Mouse (Mus musculus): Measurements from ENCODE around the gene Fig4.

Gene Fig4

DNA sequence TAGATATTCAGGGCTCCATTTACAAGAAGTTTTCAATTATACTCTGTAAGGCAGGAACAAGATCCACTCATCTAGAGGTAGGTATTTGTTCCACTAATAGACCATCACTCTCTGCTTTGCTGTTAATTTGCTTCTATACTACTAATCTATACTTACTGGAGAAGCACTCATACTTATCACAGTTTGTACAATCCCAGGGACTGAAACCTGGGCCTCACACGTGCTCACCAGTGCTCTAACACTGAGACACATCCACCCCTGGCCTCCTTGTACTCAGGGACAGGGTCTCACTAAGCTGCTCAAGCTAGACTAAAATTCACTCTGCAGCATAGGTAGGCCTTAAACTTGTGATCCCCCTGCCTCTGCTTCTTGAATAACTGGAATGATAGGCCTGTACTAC is 41.8 kb downstream of the Fig4 start:
- DNase-seq (ENCODE audit: low spot score) = no peak

DNA sequence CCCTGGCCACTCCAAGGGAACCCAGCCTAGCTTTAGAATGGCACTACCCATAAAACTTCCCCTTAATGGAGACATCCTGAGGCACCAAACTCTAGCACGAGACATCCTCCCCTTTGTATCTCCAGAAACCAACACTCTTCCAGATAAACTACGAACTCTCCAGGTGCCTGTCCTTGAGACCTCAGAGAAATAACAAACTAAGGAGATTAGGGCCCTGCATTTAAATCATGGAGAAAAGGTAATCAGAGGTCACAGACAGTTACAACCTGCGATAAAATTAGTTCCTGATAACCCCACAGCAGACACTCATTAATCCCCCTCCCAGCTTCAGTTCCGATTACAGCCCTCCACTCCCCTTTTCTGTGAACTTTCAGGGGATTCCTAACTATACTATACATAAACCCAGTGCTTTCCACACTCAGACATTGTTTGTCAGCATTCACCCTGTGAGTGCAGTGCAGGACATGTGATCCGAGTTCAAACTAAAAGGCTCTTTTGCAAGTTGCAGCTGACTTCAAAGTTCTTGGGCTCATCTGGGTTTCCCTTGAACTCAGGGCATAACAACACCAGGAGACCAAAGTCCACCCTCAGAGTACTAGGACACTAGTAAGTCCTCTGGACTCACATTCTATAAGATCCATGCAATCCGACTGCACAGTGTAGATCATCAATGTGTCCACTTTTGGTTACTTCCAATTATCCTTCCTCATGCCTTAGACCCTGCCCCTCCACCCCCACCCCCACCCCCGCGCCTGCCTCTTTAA is 42.6 kb downstream of the Fig4 start:
- DNase-seq (ENCODE audit: low spot score) = no peak

DNA sequence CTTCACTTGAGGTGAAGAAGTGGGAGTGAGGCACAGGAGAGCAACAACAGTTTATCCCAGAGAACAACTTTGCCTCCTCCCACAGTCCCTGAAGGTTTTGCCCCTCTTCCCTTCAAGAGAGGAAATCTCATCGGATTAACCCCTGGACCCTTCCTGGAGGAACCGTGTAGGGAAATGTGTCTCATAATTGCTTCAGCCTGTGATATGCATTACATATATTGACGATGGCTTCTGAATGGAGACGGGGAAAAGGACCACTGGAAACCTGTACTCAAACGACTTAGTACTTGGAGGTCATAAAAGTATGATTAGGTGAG is 52.4 kb downstream of the Fig4 start:
- no peak for DNase-seq (ENCODE audit: low spot score)

DNA sequence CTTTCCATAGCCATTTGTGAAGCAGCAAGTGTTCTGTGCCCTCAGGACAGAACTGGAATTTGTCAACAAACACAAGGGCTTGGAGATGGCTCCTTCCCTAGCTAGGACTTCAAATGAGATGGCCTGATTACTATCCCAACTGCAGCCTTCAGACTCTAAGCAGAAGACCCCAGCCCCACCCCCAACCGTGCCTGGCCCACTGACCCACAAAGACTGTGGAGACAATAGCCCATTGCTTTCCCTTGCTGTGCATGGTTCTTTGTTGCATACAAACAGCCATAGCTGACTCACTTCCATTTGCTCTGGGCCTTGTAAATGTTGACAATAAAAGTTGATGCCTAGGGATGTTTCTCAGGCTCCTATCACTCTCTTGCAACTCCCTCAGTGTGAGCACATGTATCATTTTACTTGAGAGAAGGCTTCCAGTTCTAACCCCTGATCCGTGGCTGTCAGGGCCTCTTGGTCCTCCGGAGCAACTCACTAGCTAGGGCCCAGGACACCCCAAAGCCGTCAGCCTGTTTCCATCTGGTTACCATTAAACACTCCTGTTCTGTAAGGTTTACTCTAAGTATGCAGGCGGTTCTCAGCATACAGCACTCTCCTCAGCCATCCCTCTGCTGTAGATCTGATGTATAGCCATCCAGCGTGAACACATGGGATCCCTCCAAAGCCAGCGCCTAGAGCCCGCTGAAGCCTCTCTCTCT is 52.9 kb downstream of the Fig4 start:
- no peak for DNase-seq (ENCODE audit: low spot score)

DNA sequence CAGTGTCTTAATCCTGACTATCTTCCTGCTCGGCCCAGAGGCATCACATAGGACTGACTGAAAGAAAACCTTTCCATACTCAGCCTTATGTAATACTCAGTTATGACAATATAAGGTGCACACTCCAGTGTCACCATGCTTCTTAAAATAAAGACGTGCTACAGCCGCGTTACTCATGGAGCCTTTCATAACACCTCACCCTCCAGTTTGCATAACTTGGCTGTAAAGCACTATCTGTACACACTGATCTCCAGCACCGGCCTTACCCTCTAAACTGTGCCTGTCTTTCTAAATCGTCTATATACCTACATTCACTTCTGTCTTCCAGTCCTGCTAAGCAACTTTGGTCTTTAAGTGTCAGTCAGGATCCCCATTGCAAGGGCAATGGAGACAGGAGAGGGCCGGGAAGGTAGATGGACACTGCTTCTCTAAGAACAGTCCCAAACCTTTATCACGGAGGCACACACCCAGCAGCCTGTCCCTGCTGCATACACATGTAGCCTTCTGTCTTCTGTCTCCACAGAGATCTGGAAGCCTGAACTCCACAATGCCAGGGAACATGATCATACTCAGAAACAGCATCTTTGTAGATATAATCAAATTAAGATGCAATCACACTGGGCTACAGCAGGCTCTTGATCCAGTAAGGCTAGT is 53.9 kb downstream of the Fig4 start:
- no peak for DNase-seq (ENCODE audit: low spot score)

DNA sequence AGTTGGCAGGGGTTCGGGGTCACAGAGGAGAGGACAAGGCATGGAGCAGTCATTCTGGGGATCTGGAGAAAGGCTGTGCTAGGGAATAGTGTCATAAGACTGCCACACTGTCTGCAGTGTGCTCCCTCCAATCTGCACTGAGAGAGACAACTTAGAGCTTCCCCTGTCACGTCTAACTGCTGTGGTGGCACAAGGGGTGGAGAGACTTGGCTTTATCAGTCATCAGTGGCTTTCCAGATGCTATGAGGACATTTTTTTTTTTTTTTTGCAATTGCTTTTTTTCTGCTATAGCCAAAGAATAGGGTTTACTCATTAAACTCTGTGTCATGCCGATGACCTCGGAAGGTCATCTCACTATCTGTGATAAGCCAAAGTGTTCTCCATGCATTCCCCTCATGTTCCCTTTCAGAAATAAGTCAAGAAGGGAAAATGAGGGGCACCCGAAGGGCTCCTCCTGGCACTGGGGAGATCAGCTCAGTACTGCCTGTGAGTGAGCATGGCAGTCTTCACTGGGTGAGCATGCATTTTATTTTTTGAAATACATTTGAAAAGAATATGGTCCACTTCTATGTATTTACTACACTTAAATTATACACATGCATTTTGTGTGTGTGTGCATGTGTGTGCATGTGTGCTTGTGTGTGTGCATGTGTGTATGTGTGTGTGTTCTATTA is 55.1 kb downstream of the Fig4 start:
- no peak for DNase-seq (ENCODE audit: low spot score)

DNA sequence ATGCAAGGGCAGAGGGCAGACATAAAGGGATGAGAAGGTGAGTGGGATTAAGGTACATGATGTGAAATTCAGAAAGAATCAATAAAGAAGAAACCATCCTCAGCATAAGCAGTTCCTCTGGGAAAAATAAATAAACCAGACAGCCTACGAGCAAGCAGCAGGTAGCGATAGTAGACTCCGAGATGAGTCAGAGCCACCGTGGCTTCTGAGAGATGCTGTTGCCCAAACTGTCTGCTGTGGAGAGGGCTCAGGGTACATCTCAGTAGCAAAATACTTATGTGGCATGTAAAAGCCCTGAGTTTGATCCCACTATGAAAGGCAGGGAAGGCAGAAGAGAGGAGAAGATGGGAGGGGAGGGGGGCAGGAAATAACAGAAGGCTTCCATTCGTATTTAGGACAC is 56.9 kb downstream of the Fig4 start:
- no peak for DNase-seq (ENCODE audit: low spot score)

DNA sequence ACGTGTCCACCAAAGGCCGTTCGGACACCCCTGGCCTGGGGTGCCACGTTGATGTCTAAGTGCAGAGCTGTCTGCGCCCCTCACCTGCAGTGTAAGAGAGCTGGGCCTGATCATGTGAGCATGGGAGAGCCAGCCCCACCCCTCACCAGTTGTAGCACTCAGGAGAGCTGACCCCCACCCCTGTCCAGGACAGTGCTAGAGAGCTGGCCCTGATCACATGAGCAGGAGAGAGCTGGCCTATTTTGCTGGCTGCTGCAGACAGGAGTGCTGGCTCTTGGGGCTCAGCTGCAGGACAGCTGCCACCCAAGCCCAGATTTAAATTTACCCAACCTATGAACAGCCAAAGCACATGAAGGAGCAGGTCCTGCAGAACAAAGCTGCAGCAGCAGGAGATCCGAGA is 57.6 kb downstream of the Fig4 start:
- DNase-seq (ENCODE audit: low spot score) = no peak

DNA sequence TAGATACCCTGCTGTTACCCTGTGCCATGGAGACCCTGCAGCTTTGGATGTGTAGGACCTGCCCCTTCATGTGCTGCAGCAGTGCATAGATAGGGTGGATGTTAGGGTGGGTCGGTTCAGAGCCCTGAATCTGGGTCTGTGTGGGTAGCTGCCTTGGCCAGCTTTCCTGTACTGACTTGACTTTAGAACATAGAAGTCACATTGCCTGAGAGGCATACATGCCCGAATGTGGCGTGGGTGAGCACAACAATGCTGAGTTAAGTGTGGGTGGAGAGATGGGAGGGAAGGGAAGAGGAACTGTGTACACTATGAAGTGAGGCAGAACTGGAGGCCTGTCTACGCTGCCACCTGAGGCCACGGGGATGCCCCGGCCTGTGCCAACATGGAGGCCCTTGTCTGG is 58.0 kb downstream of the Fig4 start:
- no peak for DNase-seq (ENCODE audit: low spot score)

DNA sequence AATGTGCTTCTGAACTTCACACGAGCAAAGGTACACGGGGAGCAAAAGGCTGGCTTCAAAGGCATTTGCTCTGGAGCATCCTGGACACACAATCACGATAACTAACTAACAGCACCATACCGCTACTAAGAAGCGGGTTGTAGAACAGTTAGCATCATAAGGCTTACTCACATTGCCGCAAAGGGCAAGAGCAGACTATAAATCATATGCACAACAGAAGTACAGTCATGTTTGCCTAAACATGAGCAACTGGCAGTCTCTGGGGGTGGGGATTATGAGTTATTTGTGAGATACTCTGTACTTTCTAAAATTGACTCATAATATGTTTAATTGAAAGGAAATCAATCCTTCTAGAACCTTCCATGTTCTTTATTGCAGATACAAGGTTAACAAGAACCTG is 59.1 kb downstream of the Fig4 start:
- DNase-seq (ENCODE audit: low spot score) = no peak

DNA sequence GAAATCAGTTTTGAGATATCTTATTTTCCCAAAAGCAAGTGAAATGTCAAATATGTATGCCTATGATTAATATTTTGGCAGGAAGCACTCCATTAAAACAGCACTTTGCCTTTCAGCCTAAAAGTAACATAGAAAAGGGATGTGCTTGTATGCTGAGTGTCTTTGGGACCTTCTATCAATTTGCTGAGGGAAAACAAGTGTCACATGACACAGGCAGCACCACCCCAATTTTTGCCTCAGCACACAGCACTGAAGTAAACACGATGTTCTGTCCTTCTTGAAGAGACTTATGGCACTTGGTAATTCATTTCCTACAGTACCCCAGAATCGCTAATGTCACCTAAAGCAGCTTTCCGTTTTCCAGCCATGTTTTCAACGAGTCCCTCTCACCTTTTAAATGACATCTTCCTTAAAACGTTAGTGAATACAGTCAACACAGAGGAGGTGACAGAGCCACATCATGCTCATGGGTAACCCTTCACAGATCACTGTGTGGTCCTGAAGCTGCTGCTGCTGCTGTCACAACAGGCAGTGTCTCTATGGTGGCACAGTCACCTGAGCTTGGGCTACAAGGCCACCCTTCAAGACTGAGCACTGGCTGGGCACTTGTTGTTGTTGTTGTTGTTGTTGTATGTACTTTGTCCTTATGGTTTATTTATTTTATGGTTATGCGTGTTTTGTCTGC is 61.4 kb downstream of the Fig4 start:
- DNase-seq (ENCODE audit: low spot score) = no peak

DNA sequence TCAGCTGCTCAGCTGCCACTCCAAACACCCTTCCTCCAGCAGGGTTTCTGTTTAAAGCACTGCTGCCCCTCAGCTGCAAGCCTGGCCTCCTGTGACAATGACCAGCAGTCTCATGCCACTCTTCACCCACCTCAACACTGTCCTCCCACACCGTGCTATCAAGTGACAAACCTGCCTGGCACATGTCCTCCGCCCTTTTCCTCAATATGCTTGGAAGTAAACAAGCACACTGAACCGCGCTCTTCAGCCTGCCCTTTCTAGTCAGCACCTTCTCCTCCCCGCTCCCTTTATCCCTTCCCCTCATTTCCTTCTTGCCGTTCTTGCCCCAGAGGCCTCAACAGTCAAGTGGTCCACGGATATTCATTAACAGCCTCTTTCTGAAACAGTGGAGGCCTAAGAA is 62.0 kb downstream of the Fig4 start:
- DNase-seq (ENCODE audit: low spot score) = no peak

DNA sequence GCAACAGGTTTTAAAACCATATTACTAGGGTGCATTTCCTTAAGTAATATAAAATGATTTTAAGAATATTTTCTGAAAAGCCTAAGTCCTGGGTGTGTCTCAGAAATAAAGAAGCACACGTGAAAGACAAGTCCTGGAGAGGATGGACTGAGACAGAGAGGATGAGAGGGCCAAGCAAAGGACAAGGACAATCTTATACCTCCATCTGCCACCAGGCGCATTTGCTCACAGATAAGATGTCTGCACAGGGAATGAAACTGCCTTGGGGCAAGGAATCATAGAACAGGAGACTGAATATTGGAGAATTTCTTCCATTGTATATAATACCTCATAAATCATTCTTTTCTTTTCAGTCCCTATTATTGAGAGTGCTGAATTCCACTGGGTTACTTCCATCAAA is 67.0 kb downstream of the Fig4 start:
- DNase-seq (ENCODE audit: low spot score) = no peak

DNA sequence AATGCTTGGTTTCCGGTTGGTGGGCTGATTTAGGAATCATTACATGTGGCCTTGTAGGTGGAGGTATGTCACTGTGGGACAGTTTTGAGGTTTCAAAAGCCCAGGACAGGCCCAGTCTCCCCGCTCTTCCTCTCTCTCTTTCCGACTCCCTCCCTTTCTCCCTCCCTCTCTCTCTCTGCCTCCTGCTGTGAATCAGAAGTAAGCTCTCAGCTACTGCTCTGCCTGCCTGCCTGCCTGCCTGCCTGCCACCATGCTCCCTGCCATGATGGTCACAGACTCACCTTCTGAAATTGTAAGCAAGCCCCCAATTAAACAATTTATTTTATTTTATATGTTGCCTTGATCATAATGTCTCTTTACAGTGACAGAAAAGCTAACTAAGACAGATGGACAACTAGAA is 67.5 kb downstream of the Fig4 start:
- no peak for DNase-seq (ENCODE audit: low spot score)

DNA sequence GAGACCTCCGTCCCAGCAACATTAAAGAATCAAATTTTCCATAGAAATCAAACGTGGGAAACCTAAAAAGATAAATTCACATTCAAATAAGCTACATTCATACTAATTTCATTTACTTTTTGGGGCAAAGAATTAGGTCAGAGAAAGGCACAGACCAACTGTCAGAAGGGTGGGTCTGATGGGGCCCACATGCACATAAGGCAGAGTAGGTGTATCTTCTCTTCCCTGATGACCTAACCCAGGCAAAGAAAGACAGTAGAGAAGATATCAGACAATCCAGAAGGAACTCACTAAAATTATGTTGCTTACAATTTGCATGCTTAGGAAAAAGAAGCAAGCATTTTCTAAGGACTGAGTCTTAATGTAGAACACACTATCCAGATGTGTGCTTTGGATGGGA is 67.9 kb downstream of the Fig4 start:
- no peak for DNase-seq (ENCODE audit: low spot score)

DNA sequence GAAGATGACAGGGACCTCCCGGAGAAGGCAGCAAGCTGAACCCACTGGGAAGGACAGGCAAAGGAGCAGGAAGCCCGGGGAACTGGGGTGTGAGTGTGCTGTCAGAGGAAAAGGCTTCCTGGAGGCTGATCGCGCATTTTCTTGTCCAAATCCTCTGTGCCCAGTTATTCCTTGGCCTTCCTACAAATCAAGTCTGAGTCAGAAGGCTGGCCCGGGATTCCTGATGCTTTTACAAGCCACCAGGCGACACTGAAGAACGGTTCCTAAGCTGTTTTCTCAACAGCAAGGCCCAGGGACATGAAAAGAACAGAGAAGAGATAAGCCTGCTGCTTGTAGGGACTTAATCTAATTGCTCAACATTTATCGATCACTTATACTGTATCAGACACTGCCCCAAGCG is 68.5 kb downstream of the Fig4 start:
- no peak for DNase-seq (ENCODE audit: low spot score)

DNA sequence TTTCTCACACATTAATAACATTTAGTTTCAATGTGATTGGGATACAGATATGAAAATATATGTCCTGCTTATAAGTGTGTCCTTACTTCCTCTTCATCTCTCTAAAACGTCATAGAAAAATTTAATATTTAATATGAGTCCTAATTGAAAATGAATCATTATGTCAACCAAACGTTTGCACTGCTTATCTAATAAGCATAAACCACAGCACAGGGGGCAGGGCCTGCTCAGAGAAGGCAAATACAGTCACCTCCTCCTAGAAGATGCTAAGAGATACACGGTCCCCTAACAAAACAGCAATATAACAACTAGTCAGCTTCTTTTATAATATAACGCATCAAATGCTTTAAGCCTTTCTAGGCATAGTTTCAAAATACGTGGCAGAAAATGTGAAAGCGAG is 69.9 kb downstream of the Fig4 start:
- no peak for DNase-seq (ENCODE audit: low spot score)

DNA sequence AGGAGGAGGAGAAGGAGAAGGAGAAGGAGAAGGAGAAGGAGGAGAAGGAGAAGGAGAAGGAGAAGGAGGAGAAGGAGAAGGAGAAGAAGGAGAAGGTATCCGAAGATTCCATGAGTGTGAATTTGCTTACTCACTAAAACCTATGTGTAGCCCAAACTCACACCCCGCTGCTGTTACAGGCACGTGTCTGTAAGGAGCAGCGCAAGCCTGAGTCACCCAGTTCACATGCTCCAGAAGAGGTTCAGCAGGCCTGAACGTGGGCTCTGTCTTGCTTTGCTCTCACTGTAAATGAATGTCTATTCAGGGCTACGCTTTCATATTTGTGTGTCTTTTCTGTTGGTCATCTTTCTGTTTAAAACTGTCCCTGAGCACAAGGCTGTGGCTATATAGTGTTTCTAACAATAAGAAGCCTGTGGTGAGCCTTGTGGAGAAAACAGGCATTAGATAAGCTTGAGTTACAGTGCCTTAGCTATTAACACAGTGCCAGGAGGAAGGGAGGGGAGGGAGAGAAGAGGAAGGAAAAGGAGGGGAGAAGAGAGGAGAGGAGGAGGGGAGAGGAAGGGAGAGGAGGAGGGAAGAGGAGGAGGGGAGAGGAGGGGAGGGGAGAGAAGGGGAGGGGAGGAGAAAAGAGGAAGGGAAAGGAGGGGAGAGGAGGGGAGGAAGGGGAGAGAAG is 71.8 kb downstream of the Fig4 start:
- DNase-seq (ENCODE audit: low spot score) = no peak

DNA sequence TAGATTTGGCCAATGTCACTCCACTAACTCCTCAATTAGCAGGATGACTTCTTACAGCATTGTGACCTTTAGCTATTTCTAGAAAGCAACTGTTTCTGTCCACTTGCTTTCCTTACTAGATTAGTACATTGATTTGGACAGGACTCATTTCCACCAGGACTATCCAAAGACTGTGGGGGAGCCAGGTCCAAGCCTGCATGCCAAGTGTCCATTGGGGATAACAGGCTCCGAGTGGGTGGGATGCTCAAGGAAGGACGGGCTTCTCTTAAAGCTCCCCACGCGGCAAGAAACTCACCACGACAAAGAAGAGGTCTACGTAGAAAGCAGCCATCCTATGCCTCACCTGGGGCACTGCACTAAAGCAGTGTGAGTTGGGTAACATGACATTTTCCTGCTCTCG is 75.4 kb downstream of the Fig4 start:
- DNase-seq (ENCODE audit: low spot score) = no peak

DNA sequence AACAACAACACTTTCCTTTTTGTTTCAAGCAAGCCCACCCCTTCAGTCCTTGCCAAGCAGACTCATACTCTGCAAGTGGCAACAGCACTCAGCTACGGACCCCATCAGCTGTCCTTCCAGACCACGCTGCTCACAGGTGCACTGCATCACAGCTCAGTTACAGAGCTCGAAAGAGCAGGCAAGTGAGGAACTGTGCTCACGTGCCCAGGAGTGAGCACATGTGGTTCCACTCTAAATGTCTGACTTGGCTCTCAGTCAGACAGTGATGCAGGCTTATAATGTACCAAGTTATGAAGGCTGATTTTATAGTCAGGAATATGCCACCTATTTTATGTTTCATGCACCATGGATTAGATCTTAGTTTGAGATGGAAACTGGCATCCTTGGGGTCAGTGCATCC is 79.6 kb downstream of the Fig4 start:
- no peak for DNase-seq (ENCODE audit: low spot score)

DNA sequence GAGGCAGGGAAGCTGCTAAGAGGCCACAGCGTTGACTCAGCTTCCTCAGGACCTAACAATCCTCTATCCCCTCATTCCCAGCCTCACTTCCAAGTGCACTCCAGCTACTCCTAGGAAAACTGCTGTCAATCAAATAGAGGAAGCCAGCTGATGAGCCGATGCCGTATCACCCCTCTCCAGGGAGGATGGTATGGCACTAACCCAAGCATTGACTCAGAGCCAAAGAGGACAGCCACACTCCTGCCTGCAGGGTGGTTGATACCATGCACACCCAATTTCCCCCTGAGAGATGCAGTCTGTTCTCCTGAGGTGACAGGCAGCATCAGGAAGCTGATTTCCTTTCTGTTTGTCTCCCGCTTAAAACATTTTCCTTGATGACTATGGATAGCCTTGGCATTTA is 81.9 kb downstream of the Fig4 start:
- no peak for DNase-seq (ENCODE audit: low spot score)

DNA sequence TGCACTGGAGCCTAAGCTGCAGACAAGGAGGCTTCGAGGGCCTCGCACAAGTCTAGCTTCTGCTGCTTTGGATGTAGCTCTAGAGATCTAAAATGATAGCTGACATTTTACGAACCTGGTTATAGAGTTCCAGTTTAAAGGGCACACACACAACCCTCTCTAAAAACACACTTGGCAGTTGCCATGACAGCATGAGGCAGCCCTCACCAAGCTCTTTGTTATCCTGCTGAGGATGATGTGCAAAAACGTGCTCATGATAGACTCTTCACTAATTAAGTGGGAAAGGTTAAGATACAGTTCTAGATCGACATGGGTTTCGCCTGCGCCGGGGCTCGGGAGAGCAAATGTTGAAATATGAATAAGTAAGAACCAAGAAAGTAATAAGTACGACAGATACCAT is 84.2 kb downstream of the Fig4 start:
- no peak for DNase-seq (ENCODE audit: low spot score)
